Mouse (Mus musculus) gastrocnemius, adult 2 months (tissue): ENCODE measurements around the gene Dnm3. TPM values are rescaled to one million over a fixed set of nuclear protein-coding genes. Genes with fewer than 3 reads are reported as not detected.
"Not testable (repeated sequence)": the region's sequence is repeated elsewhere in the genome, so short reads cannot be mapped to it uniquely, and the experiment has no call there.

ENCODE experiments used
- DNase-seq: peaks from one replicate; pipeline ENCODE4 v3.0.0; 2022
- H3K27ac ChIP-seq: fragments of 200-600 bp; 2 replicates; pipeline ENCODE4 v1.8.1; 2022; ENCODE audit warnings: mild to moderate bottlenecking
- H3K4me3 ChIP-seq: fragments of 200-600 bp; 2 replicates; pipeline ENCODE4 v1.8.1; 2022; ENCODE audit warnings: mild to moderate bottlenecking, moderate library complexity
- CTCF ChIP-seq: fragments of 200-600 bp; IDR thresholded peaks from 2 replicates; pipeline ENCODE4 v1.8.1; 2022; ENCODE audit warnings: antibody characterized with exemption, mild to moderate bottlenecking, moderate library complexity
- intact Hi-C: fragments of 180-260 bp; cut with DNase I; formaldehyde crosslinking; loops from one replicate; pipeline ENCODE4 v1.15.1; 2025
- total RNA-seq, 2 experiments: library from RNA; stranded (reverse); gene quantifications; 2 replicates each; pipeline ENCODE4 v1.2.3; 2021

Dnm3 gene
- total RNA-seq, 2 experiments from 2014 or later = 6.5 to 8.7 TPM

- Histone ChIP-seq H3K27ac (no peak overlapping the region), H3K4me3 (no peak overlapping the region)
- TF ChIP-seq CTCF = no peak
- no peak for DNase-seq
- intact Hi-C loops = no loop called here
Observed at GRCm38 (mm10) chr1:162412787-162413429, 64.9 kb downstream of the Dnm3 start.

GRCm38 (mm10) chr1:162410207-162410965, 67.4 kb downstream of the Dnm3 start:
- TF ChIP-seq CTCF = no peak
- intact Hi-C loops = no loop called here
- DNase-seq = no peak
- no peak overlapping the region for H3K4me3 ChIP-seq
- H3K27ac ChIP-seq = no peak overlapping the region

- intact Hi-C loops = no loop called here
- no peak overlapping the region for H3K4me3 ChIP-seq
- H3K27ac ChIP-seq = peak overlapping the region; percentile 61
- TF ChIP-seq CTCF = no peak
- no peak for DNase-seq
Observed at GRCm38 (mm10) chr1:162394549-162394948, 83.3 kb downstream of the Dnm3 start.

GRCm38 (mm10) chr1:162388442-162389165, 89.2 kb downstream of the Dnm3 start:
- intact Hi-C loops = no loop called here
- no peak for DNase-seq
- no peak for TF ChIP-seq CTCF
- Histone ChIP-seq H3K4me3 (no peak overlapping the region), H3K27ac (peak overlapping the region; percentile 43; the same call in 1 of the 2 replicates)

GRCm38 (mm10) chr1:162373068-162373467, 104.8 kb downstream of the Dnm3 start:
- H3K4me3 ChIP-seq, intact Hi-C loops, DNase-seq, H3K27ac ChIP-seq: not testable (repeated sequence)

GRCm38 (mm10) chr1:162369726-162370125, 108.1 kb downstream of the Dnm3 start:
- no peak for TF ChIP-seq CTCF
- intact Hi-C loops = no loop called here
- no peak overlapping the region for H3K27ac ChIP-seq
- no peak for DNase-seq
- H3K4me3 ChIP-seq = no peak overlapping the region

- intact Hi-C loops = no loop called here
- H3K4me3 ChIP-seq = no peak overlapping the region
- no peak for TF ChIP-seq CTCF
Observed at GRCm38 (mm10) chr1:162361978-162362377, 115.9 kb downstream of the Dnm3 start.

GRCm38 (mm10) chr1:162359270-162359669, 118.6 kb downstream of the Dnm3 start:
- TF ChIP-seq CTCF = peak; percentile 61
- Histone ChIP-seq H3K4me3 (no peak overlapping the region), H3K27ac (no peak overlapping the region)
- intact Hi-C loops = loop anchor here (10.0 kb wide), 3 partner anchors 116 to 306 kb away; partner anchors contain the start of gene Dnm3
- DNase-seq = no peak

More at GRCm38 (mm10) chr1:162361978-162362377, 115.9 kb downstream of the Dnm3 start:
- no peak overlapping the region for H3K27ac ChIP-seq
- DNase-seq = no peak

GRCm38 (mm10) chr1:162358036-162358435, 119.8 kb downstream of the Dnm3 start:
- peak; percentile 78 for TF ChIP-seq CTCF
- Histone ChIP-seq H3K27ac (no peak overlapping the region), H3K4me3 (peak overlapping the region; percentile 28)
- intact Hi-C loops = loop anchor here (10.0 kb wide), 3 partner anchors 117 to 307 kb away; partner anchors contain the start of gene Dnm3
- peak; percentile 61 for DNase-seq

- Histone ChIP-seq H3K4me3 (no peak overlapping the region), H3K27ac (no peak overlapping the region)
- DNase-seq = no peak
- no peak for TF ChIP-seq CTCF
- intact Hi-C loops = loop anchor here (10.0 kb wide), 3 partner anchors 118 to 308 kb away; partner anchors contain the start of gene Dnm3
Observed at GRCm38 (mm10) chr1:162356481-162356880, 121.4 kb downstream of the Dnm3 start.

GRCm38 (mm10) chr1:162354780-162355179, 123.1 kb downstream of the Dnm3 start:
- no peak overlapping the region for H3K4me3 ChIP-seq
- no peak overlapping the region for H3K27ac ChIP-seq
- TF ChIP-seq CTCF = no peak
- intact Hi-C loops = loop anchor here (10.0 kb wide), 3 partner anchors 120 to 310 kb away; partner anchors contain the start of gene Dnm3
- DNase-seq = no peak

- intact Hi-C loops = loop anchor here (10.0 kb wide), 3 partner anchors 121 to 311 kb away; partner anchors contain the start of gene Dnm3
- H3K4me3 ChIP-seq = no peak overlapping the region
- H3K27ac ChIP-seq = no peak overlapping the region
- DNase-seq = no peak
- no peak for TF ChIP-seq CTCF
Observed at GRCm38 (mm10) chr1:162353831-162354230, 124.0 kb downstream of the Dnm3 start.

- Histone ChIP-seq H3K27ac (no peak overlapping the region), H3K4me3 (no peak overlapping the region)
- TF ChIP-seq CTCF = no peak
- intact Hi-C loops = no loop called here
- DNase-seq = no peak
Observed at GRCm38 (mm10) chr1:162349306-162349705, 128.5 kb downstream of the Dnm3 start.
